Mouse (Mus musculus) stomach, embryonic 15.5 days (tissue): ENCODE data around the gene Mcoln2. TPM values are rescaled to one million over a fixed set of nuclear protein-coding genes. Genes with fewer than 3 reads are reported as not detected.

Experiments
- ATAC-seq: fragments of 200-750 bp; cut with Nextera tagmentation; 2 replicates; pipeline ENCODE4 v1.8.0; 2017; ENCODE audit warnings: low read depth, moderate number of reproducible peaks, moderate TSS enrichment; ENCODE audit not compliant: insufficient read depth, low FRiP score
- H3K27ac ChIP-seq: fragments of 300-500 bp; sonication (generic); 2 replicates; pipeline ENCODE4 v1.5.1; 2015; ENCODE audit warnings: mild to moderate bottlenecking, inconsistent platforms
- H3K27me3 ChIP-seq: fragments of 300-500 bp; sonication (generic); replicated peaks from 2 replicates; pipeline ENCODE4 v1.6.1; 2015; ENCODE audit warnings: inconsistent platforms
- H3K36me3 ChIP-seq: fragments of 300-500 bp; sonication (generic); 2 replicates; pipeline ENCODE4 v1.6.1; 2015; ENCODE audit warnings: inconsistent platforms
- H3K4me1 ChIP-seq: fragments of 300-500 bp; sonication (generic); 2 replicates; pipeline ENCODE4 v1.6.1; 2015; ENCODE audit warnings: inconsistent platforms
- H3K4me2 ChIP-seq: fragments of 300-500 bp; sonication (generic); 2 replicates; pipeline ENCODE4 v1.6.1; 2015; ENCODE audit warnings: mild to moderate bottlenecking, inconsistent platforms
- H3K4me3 ChIP-seq: fragments of 300-500 bp; sonication (generic); replicated peaks from 2 replicates; pipeline ENCODE4 v1.5.1; 2015; ENCODE audit warnings: inconsistent platforms
- H3K9ac ChIP-seq: fragments of 300-500 bp; sonication (generic); 2 replicates; pipeline ENCODE4 v1.6.1; 2015; ENCODE audit warnings: inconsistent platforms
- H3K9me3 ChIP-seq: fragments of 300-500 bp; sonication (generic); 2 replicates; pipeline ENCODE4 v1.6.1; 2016; ENCODE audit warnings: inconsistent platforms
- WGBS: fragments of 180-500 bp; shearing (Covaris S2); methylation state at CpG from one replicate; pipeline ENCODE4 v1.1.7; 2015; 5-methylcytosine and 5-hydroxymethylcytosine counted together
- polyA plus RNA-seq: library from polyadenylated mRNA; unstranded; fragments of >200 nt; fragmentation: Nextera tagmentation; extraction: Ambion mirVana; gene quantifications from 2 replicates; pipeline ENCODE4 v1.2.1, GENCODE M21; 2015

Gene Mcoln2
- polyA plus RNA-seq, 1 experiment from 2014 or later: 2.3 TPM

- no peak overlapping the region for H3K4me3 ChIP-seq
- no peak for ATAC-seq
These were observed 62.3 kb downstream of the Mcoln2 start for GRCm38 (mm10) chr3:146211964-146212363.

GRCm38 (mm10) chr3:146213336-146213735, 63.7 kb downstream of the Mcoln2 start:
- no peak overlapping the region for H3K27ac ChIP-seq
- no peak overlapping the region for H3K9ac ChIP-seq
- no peaks in the 10 kb centered on the region for H3K4me1 ChIP-seq
- WGBS: 31% methylated on average over 5 of the region's 5 CpGs
- no peaks in the 10 kb centered on the region for H3K27me3 ChIP-seq
- H3K4me2 ChIP-seq: 0 out of 2 replicates have a peak overlapping the region, but pooled peaks have one; percentile 3
- H3K36me3 ChIP-seq: no peaks in the 10 kb centered on the region
- no peak overlapping the region; the same call in 1 of the 2 replicates for H3K4me3 ChIP-seq
- no peaks in the 10 kb centered on the region for H3K9me3 ChIP-seq
- ATAC-seq: no peak

More at GRCm38 (mm10) chr3:146211964-146212363, 62.3 kb downstream of the Mcoln2 start:
- H3K9me3 ChIP-seq: no peaks in the 10 kb centered on the region
- H3K27ac ChIP-seq: no peak overlapping the region
- no peaks in the 10 kb centered on the region for H3K4me1 ChIP-seq
- 75% methylated on average over 2 of the region's 2 CpGs for WGBS
- H3K9ac ChIP-seq: no peak overlapping the region
- H3K4me2 ChIP-seq: no peak overlapping the region
- H3K36me3 ChIP-seq: no peaks in the 10 kb centered on the region
- no peaks in the 10 kb centered on the region for H3K27me3 ChIP-seq

DNA sequence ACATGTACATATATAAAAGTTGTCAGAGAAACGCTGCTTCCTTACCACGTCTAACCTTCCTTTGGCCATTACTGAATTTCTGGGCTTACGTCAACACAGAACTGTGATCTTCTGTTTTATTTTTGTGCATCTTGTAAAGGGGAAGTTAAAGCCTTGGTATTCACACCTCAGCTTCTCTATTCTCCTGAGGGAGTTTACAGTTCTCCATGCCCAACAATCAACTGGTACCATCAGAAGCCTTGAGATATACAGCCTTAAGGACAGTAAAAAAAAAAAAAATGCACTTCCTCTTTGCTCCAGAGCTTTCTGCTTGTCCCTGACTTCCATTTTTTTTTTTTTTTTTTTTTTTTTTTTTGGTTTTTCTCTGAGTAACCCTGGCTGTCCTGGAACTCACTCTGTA, 66.9 kb downstream of the Mcoln2 start:
- no peak overlapping the region for H3K9ac ChIP-seq
- no peaks in the 10 kb centered on the region for H3K9me3 ChIP-seq
- no peak overlapping the region for H3K27ac ChIP-seq
- no peak for ATAC-seq
- H3K27me3 ChIP-seq: peaks cover 11% of the 10 kb centered on the region
- H3K4me2 ChIP-seq: no peak overlapping the region
- H3K4me3 ChIP-seq: no peak overlapping the region
- 0 out of 2 replicates have a peak, but pooled peaks cover 6% of the 10 kb centered on the region for H3K4me1 ChIP-seq
- no peaks in the 10 kb centered on the region for H3K36me3 ChIP-seq
- 85% methylated on average over 3 of the region's 3 CpGs for WGBS

DNA sequence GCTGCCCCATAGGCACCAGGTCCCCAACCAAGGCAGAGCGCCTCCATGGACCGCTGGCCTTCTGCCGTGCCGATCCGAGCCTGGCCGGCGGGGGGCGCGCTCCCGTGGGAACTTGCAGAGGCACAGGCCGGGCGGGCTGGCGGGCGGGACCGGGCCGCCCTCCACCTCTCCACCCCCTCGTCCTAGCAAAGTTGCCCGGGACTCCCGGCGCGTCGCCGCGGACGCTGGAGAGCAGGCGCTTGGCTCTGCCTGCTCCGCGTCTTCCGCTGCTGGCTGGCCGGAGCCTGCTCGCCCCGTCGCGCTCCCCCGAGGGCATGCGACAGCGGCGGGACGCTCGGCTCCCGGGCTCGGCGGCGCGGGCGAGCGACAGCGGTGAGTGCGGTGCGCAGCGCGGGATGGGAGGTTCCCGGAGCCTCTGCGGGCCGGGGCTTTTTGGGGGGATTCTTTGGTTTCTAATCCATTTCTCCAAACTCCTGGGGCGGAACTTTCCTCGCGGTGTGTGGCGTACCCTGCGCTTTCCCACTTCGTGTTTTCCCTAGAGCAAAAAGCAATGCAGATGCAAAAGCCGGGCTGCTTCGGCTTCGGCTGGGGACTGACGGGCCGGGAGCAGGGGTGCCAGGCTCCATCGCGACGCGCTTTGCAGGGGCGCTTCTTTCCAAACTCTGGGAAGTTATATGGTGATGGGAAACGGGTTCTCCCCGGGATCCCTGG, 71.3 kb downstream of the Mcoln2 start, which contains the start of gene Lpar3:
Gene Lpar3 (plus strand): TSS at position 188 of the 711 bp plus-strand sequence.
- no peaks in the 10 kb centered on the region for H3K36me3 ChIP-seq
- peak; percentile 73; the same call in 1 of the 2 replicates for ATAC-seq
- H3K9me3 ChIP-seq: no peaks in the 10 kb centered on the region
- H3K9ac ChIP-seq: 0 out of 2 replicates have a peak within 1 kb of the TSS, but pooled peaks have one; percentile 27
- H3K4me1 ChIP-seq: 0 out of 2 replicates have a peak, but pooled peaks cover 6% of the 10 kb centered on the region
- H3K4me3 ChIP-seq: peak within 1 kb of the TSS; percentile 44
- WGBS: under 1% methylated on average over 69 of the region's 73 CpGs
- H3K27ac ChIP-seq: no peak within 1 kb of the TSS
- H3K27me3 ChIP-seq: peaks cover 22% of the 10 kb centered on the region
- peak within 1 kb of the TSS; percentile 87 for H3K4me2 ChIP-seq

- 68% methylated on average over 4 of the region's 4 CpGs for WGBS
- no peak overlapping the region for H3K4me3 ChIP-seq
- H3K9ac ChIP-seq: no peak overlapping the region
- H3K4me2 ChIP-seq: no peak overlapping the region
- ATAC-seq: no peak
- 0 out of 2 replicates have a peak, but pooled peaks cover 6% of the 10 kb centered on the region for H3K4me1 ChIP-seq
- H3K9me3 ChIP-seq: no peaks in the 10 kb centered on the region
- H3K36me3 ChIP-seq: no peaks in the 10 kb centered on the region
- peaks cover 22% of the 10 kb centered on the region for H3K27me3 ChIP-seq
- H3K27ac ChIP-seq: no peak overlapping the region
These were observed 74.6 kb downstream of the Mcoln2 start for GRCm38 (mm10) chr3:146224271-146224670.

- Histone ChIP-seq H3K36me3 (no peaks in the 10 kb centered on the region), H3K9me3 (no peaks in the 10 kb centered on the region), H3K4me1 (0 out of 2 replicates have a peak, but pooled peaks cover 6% of the 10 kb centered on the region), H3K27me3 (peaks cover 18% of the 10 kb centered on the region), H3K4me3 (no peak overlapping the region), H3K4me2 (no peak overlapping the region), H3K9ac (no peak overlapping the region), H3K27ac (no peak overlapping the region)
- 77% methylated on average over 7 of the region's 7 CpGs for WGBS
- ATAC-seq: no peak
These were observed 75.6 kb downstream of the Mcoln2 start for GRCm38 (mm10) chr3:146225061-146225761.

GRCm38 (mm10) chr3:146227427-146227826, 77.8 kb downstream of the Mcoln2 start:
- Histone ChIP-seq H3K36me3 (no peaks in the 10 kb centered on the region), H3K27ac (no peak overlapping the region), H3K27me3 (0 out of 2 replicates have a peak, but pooled peaks cover 4% of the 10 kb centered on the region), H3K4me2 (no peak overlapping the region), H3K9me3 (no peaks in the 10 kb centered on the region), H3K9ac (no peak overlapping the region), H3K4me3 (no peak overlapping the region), H3K4me1 (no peaks in the 10 kb centered on the region)
- WGBS: 55% methylated on average over 3 of the region's 3 CpGs
- no peak for ATAC-seq

DNA sequence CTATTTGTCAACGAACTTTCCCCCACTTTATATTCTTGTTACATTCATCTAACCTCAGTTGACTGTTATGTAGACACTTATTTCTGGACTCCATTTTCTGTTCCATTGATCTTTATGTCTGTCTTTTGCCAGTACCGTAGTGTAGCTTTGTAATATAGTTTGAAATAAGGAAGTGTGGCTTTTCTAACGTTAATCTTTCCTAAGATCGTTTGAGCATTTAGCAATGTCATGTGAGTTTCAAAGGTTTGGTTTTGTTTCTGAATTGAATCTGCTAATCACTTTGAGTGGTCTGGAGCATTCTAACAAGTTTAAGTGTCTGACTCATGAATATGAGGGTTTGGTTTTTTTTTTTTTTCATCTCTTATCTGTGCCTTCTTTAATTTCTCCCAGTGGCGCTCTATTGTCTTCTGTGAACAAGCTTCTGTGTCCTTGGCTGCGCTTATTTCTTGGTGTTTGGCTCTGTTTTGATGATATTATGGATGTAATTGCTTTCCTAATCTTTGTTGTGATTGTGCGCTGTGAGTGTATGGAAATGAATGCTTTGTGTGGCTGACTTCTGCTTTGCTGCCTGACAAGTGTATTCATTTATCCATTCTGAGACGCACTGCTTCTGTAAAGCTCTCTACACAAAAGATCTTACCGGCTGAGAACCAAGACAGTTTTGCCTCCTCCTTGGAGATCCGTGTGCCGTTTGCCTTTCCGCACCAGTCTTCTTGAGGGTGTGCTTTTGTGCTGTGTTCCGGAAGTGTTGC, 79.1 kb downstream of the Mcoln2 start:
- H3K4me3 ChIP-seq: no peak overlapping the region
- H3K27ac ChIP-seq: no peak overlapping the region
- no peaks in the 10 kb centered on the region for H3K36me3 ChIP-seq
- no peaks in the 10 kb centered on the region for H3K27me3 ChIP-seq
- no peak overlapping the region for H3K4me2 ChIP-seq
- 81% methylated on average over 13 of the region's 13 CpGs for WGBS
- H3K4me1 ChIP-seq: no peaks in the 10 kb centered on the region
- ATAC-seq: no peak
- no peak overlapping the region for H3K9ac ChIP-seq
- no peaks in the 10 kb centered on the region for H3K9me3 ChIP-seq

- Histone ChIP-seq H3K27ac (no peak overlapping the region), H3K4me2 (no peak overlapping the region), H3K36me3 (no peaks in the 10 kb centered on the region), H3K4me3 (no peak overlapping the region), H3K9ac (no peak overlapping the region), H3K9me3 (no peaks in the 10 kb centered on the region), H3K27me3 (no peaks in the 10 kb centered on the region), H3K4me1 (0 out of 2 replicates have a peak, but pooled peaks cover 3% of the 10 kb centered on the region)
- WGBS: 60% methylated on average over 7 of the region's 7 CpGs
- no peak for ATAC-seq
These were observed 83.1 kb downstream of the Mcoln2 start for GRCm38 (mm10) chr3:146232708-146233107.

DNA sequence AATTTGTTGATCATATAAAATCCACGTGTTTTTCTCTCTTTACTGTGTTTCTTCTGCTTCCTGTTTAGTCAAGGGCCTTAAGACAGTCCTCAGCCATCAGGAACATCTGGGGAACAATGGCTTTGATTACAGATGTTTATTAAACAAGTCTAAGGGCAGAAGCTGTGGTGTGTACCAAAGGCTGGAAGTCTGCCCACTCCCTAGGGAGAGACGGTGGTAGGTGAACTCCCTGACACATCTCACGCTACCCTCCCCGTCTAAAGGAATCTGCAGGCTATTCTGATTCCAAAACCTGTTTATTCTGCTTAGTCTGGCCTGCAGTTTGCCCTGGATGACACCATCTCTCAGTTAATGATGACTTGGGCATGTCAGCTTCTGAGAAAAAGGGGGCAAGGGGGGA, 84.1 kb downstream of the Mcoln2 start:
- no peak for ATAC-seq
- no peaks in the 10 kb centered on the region for H3K9me3 ChIP-seq
- no peaks in the 10 kb centered on the region for H3K27me3 ChIP-seq
- 0 out of 2 replicates have a peak, but pooled peaks cover 3% of the 10 kb centered on the region for H3K4me1 ChIP-seq
- H3K36me3 ChIP-seq: no peaks in the 10 kb centered on the region
- H3K4me2 ChIP-seq: no peak overlapping the region
- H3K27ac ChIP-seq: no peak overlapping the region
- H3K9ac ChIP-seq: no peak overlapping the region
- WGBS: 41% methylated on average over 4 of the region's 4 CpGs
- H3K4me3 ChIP-seq: no peak overlapping the region

GRCm38 (mm10) chr3:146234530-146234929, 84.9 kb downstream of the Mcoln2 start:
- WGBS: 40% methylated on average over 10 of the region's 10 CpGs
- Histone ChIP-seq H3K9ac (no peak overlapping the region), H3K4me3 (no peak overlapping the region), H3K9me3 (no peaks in the 10 kb centered on the region), H3K27me3 (no peaks in the 10 kb centered on the region), H3K36me3 (no peaks in the 10 kb centered on the region), H3K27ac (no peak overlapping the region), H3K4me1 (0 out of 2 replicates have a peak, but pooled peaks cover 3% of the 10 kb centered on the region), H3K4me2 (no peak overlapping the region)
- no peak for ATAC-seq
